Mouse (Mus musculus) cerebellum, postnatal 36 days (tissue): ENCODE results near the gene Mastl.

Source experiments
- DNase-seq, 2 experiments: peaks; one replicate each; pipeline ENCODE4 v3.0.0; 2021 to 2022; ENCODE audit warnings: mixed read lengths in 2 of 2

Mastl gene

GRCm38 (mm10) chr2:23155777-23156607 is at the start of gene Mastl, which contains the start of gene Yme1l1:
Gene Mastl (minus strand): TSS chr2:23156024.
Gene Yme1l1 (plus strand): TSS chr2:23156369.
- DNase-seq, result peak; percentile 91 to 97

- DNase-seq, result no peak
These were observed 47.3 kb upstream of the Mastl start for GRCm38 (mm10) chr2:23202900-23203670.

GRCm38 (mm10) chr2:23201034-23201433 is 45.2 kb upstream of the Mastl start:
- DNase-seq, result no peak

- no peak for DNase-seq
These were observed 38.5 kb upstream of the Mastl start for GRCm38 (mm10) chr2:23194366-23194765.

GRCm38 (mm10) chr2:23172305-23172704 is 16.5 kb upstream of the Mastl start:
- DNase-seq, result no peak

GRCm38 (mm10) chr2:23156608-23157081 is 821 bp upstream of the Mastl start:
- no peak for DNase-seq

- no peak for DNase-seq
These were observed 614 bp downstream of the Mastl start for GRCm38 (mm10) chr2:23155199-23155621.

GRCm38 (mm10) chr2:23119573-23119972 is 36.3 kb downstream of the Mastl start:
- no peak for DNase-seq

- no peak for DNase-seq
These were observed 53.6 kb downstream of the Mastl start for GRCm38 (mm10) chr2:23102266-23102665.

GRCm38 (mm10) chr2:23097028-23097427 is 58.8 kb downstream of the Mastl start:
- DNase-seq, result no peak

- DNase-seq, result peak; percentile 13 to 24
These were observed 63.6 kb downstream of the Mastl start for GRCm38 (mm10) chr2:23092216-23092615.

- DNase-seq, result no peak
These were observed 71.3 kb downstream of the Mastl start for GRCm38 (mm10) chr2:23084540-23084939.

GRCm38 (mm10) chr2:23078588-23078987 is 77.2 kb downstream of the Mastl start:
- no peak for DNase-seq

GRCm38 (mm10) chr2:23077693-23078092 is 78.1 kb downstream of the Mastl start:
- no peak for DNase-seq

GRCm38 (mm10) chr2:23076783-23077182 is 79.0 kb downstream of the Mastl start:
- DNase-seq, result no peak

GRCm38 (mm10) chr2:23075846-23076245 is 80.0 kb downstream of the Mastl start:
- DNase-seq, result no peak

- no peak for DNase-seq
These were observed 84.4 kb downstream of the Mastl start for GRCm38 (mm10) chr2:23071406-23071805.

- no peak for DNase-seq
These were observed 85.3 kb downstream of the Mastl start for GRCm38 (mm10) chr2:23070491-23070890.

GRCm38 (mm10) chr2:23068894-23069744 is 86.7 kb downstream of the Mastl start:
- peak; percentile 92 to 95 for DNase-seq

- DNase-seq, result no peak
These were observed 87.5 kb downstream of the Mastl start for GRCm38 (mm10) chr2:23068370-23068737.

- DNase-seq, result peak; percentile 93 to 96
These were observed 88.1 kb downstream of the Mastl start, which contains the start of gene Acbd5 for GRCm38 (mm10) chr2:23067552-23068369. Gene Acbd5 (plus strand): TSS chr2:23068167.
